Mouse (Mus musculus): ENCODE data around the gene 1700074P13Rik.

DNA sequence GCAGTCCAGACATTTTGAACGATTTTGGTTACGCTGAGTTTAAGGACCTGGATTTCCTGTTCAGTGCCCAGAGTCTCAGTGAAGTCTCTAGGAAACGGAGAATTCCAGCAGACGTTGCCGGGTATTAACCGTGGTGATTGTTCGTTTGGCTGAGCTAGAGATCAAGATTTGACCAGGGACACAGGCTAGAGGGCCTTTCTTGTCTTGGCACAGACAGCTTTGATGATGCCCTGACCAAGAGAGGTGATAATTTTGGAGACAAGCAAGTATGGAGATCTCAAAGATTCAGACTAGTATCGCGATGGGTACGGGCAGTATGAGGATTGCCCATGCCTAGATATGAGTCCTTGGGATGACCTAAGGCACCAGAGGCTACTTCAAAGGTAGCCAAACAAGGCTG, at the start of gene 1700074P13Rik:
- no peak for TF ChIP-seq CTCF (IDR thresholded peaks at IDR 0.05; ENCODE audit: insufficient read depth, low read depth, low read length)
- TF ChIP-seq POLR2A (IDR thresholded peaks at IDR 0.05; ENCODE audit: insufficient read depth, low read depth, low read length): no peak

Data from olfactory bulb, adult 2 months (tissue).